Mouse (Mus musculus) thymus, postnatal 10 days (tissue): ENCODE results near the gene Pbx1.

Source experiments
- DNase-seq, 2 experiments: peaks; one replicate each; pipeline ENCODE4 v3.0.0; 2021; ENCODE audit warnings: low spot score in 2 of 2

Gene Pbx1

GRCm38 (mm10) chr1:168268751-168269623 is 163.1 kb downstream of the Pbx1 start:
- DNase-seq: no peak

GRCm38 (mm10) chr1:168268224-168268623 is 163.8 kb downstream of the Pbx1 start:
- DNase-seq: no peak

GRCm38 (mm10) chr1:168265594-168266390 is 166.3 kb downstream of the Pbx1 start:
- DNase-seq: no peak

GRCm38 (mm10) chr1:168265090-168265489 is 167.0 kb downstream of the Pbx1 start:
- no peak for DNase-seq

- DNase-seq: no peak
Observed at GRCm38 (mm10) chr1:168260391-168260790, 171.7 kb downstream of the Pbx1 start.

- DNase-seq: no peak
Observed at GRCm38 (mm10) chr1:168258856-168259255, 173.2 kb downstream of the Pbx1 start.

GRCm38 (mm10) chr1:168255347-168255908 is 176.6 kb downstream of the Pbx1 start:
- DNase-seq: no peak

GRCm38 (mm10) chr1:168246968-168247724 is 184.9 kb downstream of the Pbx1 start:
- DNase-seq: no peak

- DNase-seq: no peak
Observed at GRCm38 (mm10) chr1:168245539-168245938, 186.5 kb downstream of the Pbx1 start.

GRCm38 (mm10) chr1:168243759-168244158 is 188.3 kb downstream of the Pbx1 start:
- no peak for DNase-seq

GRCm38 (mm10) chr1:168243068-168243467 is 189.0 kb downstream of the Pbx1 start:
- DNase-seq: no peak

GRCm38 (mm10) chr1:168241316-168241715 is 190.8 kb downstream of the Pbx1 start:
- no peak for DNase-seq

- no peak for DNase-seq
Observed at GRCm38 (mm10) chr1:168240846-168241245, 191.2 kb downstream of the Pbx1 start.

- DNase-seq: no peak
Observed at GRCm38 (mm10) chr1:168240386-168240785, 191.7 kb downstream of the Pbx1 start.

GRCm38 (mm10) chr1:168236101-168236500 is 196.0 kb downstream of the Pbx1 start:
- no peak for DNase-seq

GRCm38 (mm10) chr1:168234355-168234754 is 197.7 kb downstream of the Pbx1 start:
- no peak for DNase-seq

GRCm38 (mm10) chr1:168233182-168233581 is 198.9 kb downstream of the Pbx1 start:
- DNase-seq: no peak

GRCm38 (mm10) chr1:168231548-168232429 is 200.3 kb downstream of the Pbx1 start:
- no peak for DNase-seq

- no peak for DNase-seq
Observed at GRCm38 (mm10) chr1:168230858-168231257, 201.2 kb downstream of the Pbx1 start.

- no peak for DNase-seq
Observed at GRCm38 (mm10) chr1:168230134-168230533, 201.9 kb downstream of the Pbx1 start.
